Mouse (Mus musculus): Measurements from ENCODE around the gene Morn5. TPM values are rescaled to one million over a fixed set of nuclear protein-coding genes. Genes with fewer than 3 reads are reported as not detected.
A peak's percentile ranks its signal among the peaks of the same experiment; 100 is the strongest.

The Morn5 gene
- total and polyA plus RNA-seq, 2 experiments from 2014 or later, result 3.4 TPM; not detected in 1

GRCm38 (mm10) chr2:36061409-36061808 is 12.2 kb downstream of the Morn5 start:
- no peaks in the 10 kb centered on the region for H3K9me3 ChIP-seq (ENCODE audit: low read length)
- no peak overlapping the region for H3K4me3 ChIP-seq (ENCODE audit: low read length)
- no peak overlapping the region for H3K9ac ChIP-seq (replicated peaks; ENCODE audit: low read length)
- DNase-seq (ENCODE audit: low spot score) (no peak), ATAC-seq (no peak)
- TF ChIP-seq CTCF (IDR thresholded peaks at IDR 0.05; ENCODE audit: low read depth), result no peak
- H3K4me2 ChIP-seq (ENCODE audit: low read depth, low read length), result no peak overlapping the region
- H3K27me3 ChIP-seq (ENCODE audit: insufficient read depth, low read length), result no peaks in the 10 kb centered on the region
- H3K4me1 ChIP-seq (ENCODE audit: insufficient read depth, low read length), result no peaks in the 10 kb centered on the region
- no peak overlapping the region for H3K27ac ChIP-seq
- 67% methylated on average over 5 of the region's 5 CpGs for WGBS
- no peaks in the 10 kb centered on the region for H3K36me3 ChIP-seq (ENCODE audit: insufficient read depth, low read length)

- 41% methylated on average over 9 of the region's 9 CpGs for WGBS
Measured at GRCm38 (mm10) chr2:36067132-36067531, 17.9 kb downstream of the Morn5 start.

GRCm38 (mm10) chr2:36071660-36072305 is 22.5 kb downstream of the Morn5 start:
- H3K9me3 ChIP-seq (ENCODE audit: low read length), result no peaks in the 10 kb centered on the region
- no peaks in the 10 kb centered on the region for H3K4me1 ChIP-seq (ENCODE audit: insufficient read depth, low read length)
- WGBS, result 84% methylated on average over 8 of the region's 8 CpGs
- H3K27me3 ChIP-seq (ENCODE audit: insufficient read depth, low read length), result no peaks in the 10 kb centered on the region
- ATAC-seq (no peak), DNase-seq (ENCODE audit: low spot score) (no peak)
- H3K9ac ChIP-seq (replicated peaks; ENCODE audit: low read length), result no peak overlapping the region
- no peaks in the 10 kb centered on the region for H3K36me3 ChIP-seq (ENCODE audit: insufficient read depth, low read length)
- no peak overlapping the region for H3K4me2 ChIP-seq (ENCODE audit: low read depth, low read length)
- H3K27ac ChIP-seq, result no peak overlapping the region
- TF ChIP-seq CTCF (IDR thresholded peaks at IDR 0.05; ENCODE audit: low read depth), result no peak
- H3K4me3 ChIP-seq (ENCODE audit: low read length), result no peak overlapping the region

More at GRCm38 (mm10) chr2:36067132-36067531, 17.9 kb downstream of the Morn5 start:
- TF ChIP-seq CTCF (IDR thresholded peaks at IDR 0.05; ENCODE audit: low read depth), result no peak
- ATAC-seq (no peak), DNase-seq (ENCODE audit: low spot score) (peak; percentile 27)
- Histone ChIP-seq H3K27me3 (ENCODE audit: insufficient read depth, low read length) (no peaks in the 10 kb centered on the region), H3K27ac (no peak overlapping the region), H3K9me3 (ENCODE audit: low read length) (no peaks in the 10 kb centered on the region), H3K9ac (replicated peaks; ENCODE audit: low read length) (no peak overlapping the region), H3K36me3 (ENCODE audit: insufficient read depth, low read length) (no peaks in the 10 kb centered on the region), H3K4me3 (ENCODE audit: low read length) (no peak overlapping the region), H3K4me1 (ENCODE audit: insufficient read depth, low read length) (no peaks in the 10 kb centered on the region), H3K4me2 (ENCODE audit: low read depth, low read length) (no peak overlapping the region)

- WGBS, result 56% methylated on average over 3 of the region's 3 CpGs
- H3K4me1 ChIP-seq (ENCODE audit: insufficient read depth, low read length), result 0 out of 2 replicates have a peak, but pooled peaks cover 3% of the 10 kb centered on the region
- ATAC-seq, result no peak
Measured at GRCm38 (mm10) chr2:36073781-36074180, 24.5 kb downstream of the Morn5 start.

GRCm38 (mm10) chr2:36075210-36075609 is 26.0 kb downstream of the Morn5 start:
- WGBS, result 89% methylated on average over 5 of the region's 5 CpGs
- H3K4me3 ChIP-seq (ENCODE audit: low read length), result no peak overlapping the region

More at GRCm38 (mm10) chr2:36073781-36074180, 24.5 kb downstream of the Morn5 start:
- Histone ChIP-seq H3K27ac (no peak overlapping the region), H3K9ac (replicated peaks; ENCODE audit: low read length) (no peak overlapping the region), H3K36me3 (ENCODE audit: insufficient read depth, low read length) (no peaks in the 10 kb centered on the region), H3K4me3 (ENCODE audit: low read length) (no peak overlapping the region), H3K4me2 (ENCODE audit: low read depth, low read length) (no peak overlapping the region), H3K9me3 (ENCODE audit: low read length) (no peaks in the 10 kb centered on the region), H3K27me3 (ENCODE audit: insufficient read depth, low read length) (no peaks in the 10 kb centered on the region)
- TF ChIP-seq CTCF (IDR thresholded peaks at IDR 0.05; ENCODE audit: low read depth), result no peak
- DNase-seq (ENCODE audit: low spot score), result no peak

GRCm38 (mm10) chr2:36077160-36077761 is 28.0 kb downstream of the Morn5 start:
- Histone ChIP-seq H3K9me3 (ENCODE audit: low read length) (no peaks in the 10 kb centered on the region), H3K27me3 (ENCODE audit: insufficient read depth, low read length) (no peaks in the 10 kb centered on the region), H3K4me2 (ENCODE audit: low read depth, low read length) (peak overlapping the region; percentile 40; the same call in 1 of the 2 replicates), H3K4me1 (ENCODE audit: insufficient read depth, low read length) (0 out of 2 replicates have a peak, but pooled peaks cover 3% of the 10 kb centered on the region), H3K4me3 (ENCODE audit: low read length) (no peak overlapping the region), H3K9ac (replicated peaks; ENCODE audit: low read length) (no peak overlapping the region), H3K27ac (no peak overlapping the region), H3K36me3 (ENCODE audit: insufficient read depth, low read length) (no peaks in the 10 kb centered on the region)
- WGBS, result 19% methylated on average over 11 of the region's 11 CpGs
- ATAC-seq (peak; percentile 61), DNase-seq (ENCODE audit: low spot score) (no peak)
- TF ChIP-seq CTCF (IDR thresholded peaks at IDR 0.05; ENCODE audit: low read depth), result no peak

More at GRCm38 (mm10) chr2:36075210-36075609, 26.0 kb downstream of the Morn5 start:
- no peaks in the 10 kb centered on the region for H3K9me3 ChIP-seq (ENCODE audit: low read length)
- H3K9ac ChIP-seq (replicated peaks; ENCODE audit: low read length), result no peak overlapping the region
- no peak for ATAC-seq
- no peak for DNase-seq (ENCODE audit: low spot score)
- H3K36me3 ChIP-seq (ENCODE audit: insufficient read depth, low read length), result no peaks in the 10 kb centered on the region
- TF ChIP-seq CTCF (IDR thresholded peaks at IDR 0.05; ENCODE audit: low read depth), result no peak
- no peaks in the 10 kb centered on the region for H3K27me3 ChIP-seq (ENCODE audit: insufficient read depth, low read length)
- 0 out of 2 replicates have a peak, but pooled peaks cover 3% of the 10 kb centered on the region for H3K4me1 ChIP-seq (ENCODE audit: insufficient read depth, low read length)
- no peak overlapping the region for H3K27ac ChIP-seq
- no peak overlapping the region for H3K4me2 ChIP-seq (ENCODE audit: low read depth, low read length)

- Histone ChIP-seq H3K9me3 (ENCODE audit: low read length) (no peaks in the 10 kb centered on the region), H3K4me2 (ENCODE audit: low read depth, low read length) (no peak overlapping the region), H3K4me1 (ENCODE audit: insufficient read depth, low read length) (0 out of 2 replicates have a peak, but pooled peaks cover 3% of the 10 kb centered on the region), H3K4me3 (ENCODE audit: low read length) (no peak overlapping the region), H3K27me3 (ENCODE audit: insufficient read depth, low read length) (no peaks in the 10 kb centered on the region), H3K27ac (no peak overlapping the region), H3K36me3 (ENCODE audit: insufficient read depth, low read length) (no peaks in the 10 kb centered on the region), H3K9ac (replicated peaks; ENCODE audit: low read length) (no peak overlapping the region)
- no peak for ATAC-seq
- WGBS, result 40% methylated on average over 9 of the region's 9 CpGs
- TF ChIP-seq CTCF (IDR thresholded peaks at IDR 0.05; ENCODE audit: low read depth), result no peak
- no peak for DNase-seq (ENCODE audit: low spot score)
Measured at GRCm38 (mm10) chr2:36081446-36081845, 32.2 kb downstream of the Morn5 start.
